Mouse (Mus musculus) hindbrain, embryonic 11.5 days (tissue): ENCODE data around the gene Abcd3. TPM values are rescaled to one million over a fixed set of nuclear protein-coding genes. Genes with fewer than 3 reads are reported as not detected.

ENCODE experiments used
- ATAC-seq: fragments of 200-750 bp; cut with Nextera tagmentation; 2 replicates; pipeline ENCODE4 v1.8.0; 2017; ENCODE audit warnings: mild to moderate bottlenecking, moderate TSS enrichment, moderate library complexity; ENCODE audit not compliant: low FRiP score
- DNase-seq: peaks from one replicate; pipeline ENCODE4 v3.0.0-alpha.2; 2015; ENCODE audit warnings: low spot score
- H3K27ac ChIP-seq: fragments of 300-500 bp; sonication (generic); 2 replicates; pipeline ENCODE4 v1.5.1; 2014; ENCODE audit warnings: mild to moderate bottlenecking, low read depth, low read length
- H3K27me3 ChIP-seq: fragments of 300-500 bp; sonication (generic); 2 replicates; pipeline ENCODE4 v1.6.1; 2014; ENCODE audit warnings: mild to moderate bottlenecking, low read length, moderate library complexity, mixed read lengths; ENCODE audit not compliant: control insufficient read depth, insufficient read depth
- H3K36me3 ChIP-seq: fragments of 300-500 bp; sonication (generic); 2 replicates; pipeline ENCODE4 v1.6.1; 2014; ENCODE audit warnings: mild to moderate bottlenecking, low read length, moderate library complexity, mixed read lengths; ENCODE audit not compliant: control insufficient read depth, insufficient read depth
- H3K4me1 ChIP-seq: fragments of 300-500 bp; sonication (generic); replicated peaks from 2 replicates; pipeline ENCODE4 v1.6.1; 2014; ENCODE audit warnings: low read length, mixed read lengths; ENCODE audit not compliant: control insufficient read depth, insufficient read depth
- H3K4me2 ChIP-seq: fragments of 300-500 bp; sonication (generic); replicated peaks from 2 replicates; pipeline ENCODE4 v1.6.1; 2014; ENCODE audit warnings: mild to moderate bottlenecking, low read depth, low read length
- H3K4me3 ChIP-seq: fragments of 300-500 bp; sonication (generic); 2 replicates; pipeline ENCODE4 v1.5.1; 2014; ENCODE audit warnings: low read depth, low read length
- H3K9ac ChIP-seq: fragments of 300-500 bp; sonication (generic); 2 replicates; pipeline ENCODE4 v1.6.1; 2014; ENCODE audit warnings: low read depth, low read length
- H3K9me3 ChIP-seq: fragments of 300-500 bp; sonication (generic); 2 replicates; pipeline ENCODE4 v1.6.1; 2016; ENCODE audit warnings: low read length; ENCODE audit not compliant: control insufficient read depth
- WGBS: fragments of 180-500 bp; shearing (Covaris S2); extraction: QIAGEN DNeasy Blood & Tissue Kit; methylation state at CpG from one replicate; pipeline ENCODE4 v1.1.7; 2014; 5-methylcytosine and 5-hydroxymethylcytosine counted together
- polyA plus RNA-seq: library from polyadenylated mRNA; unstranded; fragments of >200 nt; fragmentation: Nextera tagmentation; extraction: Ambion mirVana; gene quantifications from 2 replicates; pipeline ENCODE4 v1.2.1, GENCODE M21; 2014

Abcd3 gene
- polyA plus RNA-seq, 1 experiment from 2014 or later = 62.6 TPM

GRCm38 (mm10) chr3:121723968-121724524 lies 91.1 kb downstream of the Abcd3 start:
- H3K36me3 ChIP-seq = no peaks in the 10 kb centered on the region
- no peak overlapping the region; the same call in 1 of the 2 replicates for H3K9ac ChIP-seq
- H3K27me3 ChIP-seq = peaks cover 9% of the 10 kb centered on the region
- no peaks in the 10 kb centered on the region for H3K9me3 ChIP-seq
- peaks cover 3% of the 10 kb centered on the region; the same call in 1 of the 2 replicates for H3K4me1 ChIP-seq
- ATAC-seq (no peak), DNase-seq (no peak)
- no peak overlapping the region for H3K27ac ChIP-seq
- H3K4me3 ChIP-seq = peak overlapping the region; percentile 60
- WGBS = 5% methylated on average over 20 of the region's 20 CpGs
- peak overlapping the region; percentile 91 for H3K4me2 ChIP-seq

GRCm38 (mm10) chr3:121722971-121723844 lies 91.9 kb downstream of the Abcd3 start, which contains the start of gene F3:
Gene F3, plus strand, starts transcription at chr3:121723537.
- WGBS = 1% methylated on average over 58 of the region's 73 CpGs
- H3K27ac ChIP-seq = no peak within 1 kb of the TSS; the same call in 1 of the 2 replicates
- no peaks in the 10 kb centered on the region for H3K9me3 ChIP-seq
- H3K36me3 ChIP-seq = no peaks in the 10 kb centered on the region
- DNase-seq = peak; percentile 86
- peaks cover 9% of the 10 kb centered on the region for H3K27me3 ChIP-seq
- H3K4me3 ChIP-seq = peak within 1 kb of the TSS; percentile 60
- peak; percentile 91 for ATAC-seq
- peaks cover 3% of the 10 kb centered on the region; the same call in 1 of the 2 replicates for H3K4me1 ChIP-seq
- peak within 1 kb of the TSS; percentile 91 for H3K4me2 ChIP-seq
- peak within 1 kb of the TSS; percentile 51 for H3K9ac ChIP-seq

GRCm38 (mm10) chr3:121721691-121722070 lies 93.4 kb downstream of the Abcd3 start:
- no peak overlapping the region for H3K4me2 ChIP-seq
- H3K9me3 ChIP-seq = no peaks in the 10 kb centered on the region
- H3K27me3 ChIP-seq = peaks cover 9% of the 10 kb centered on the region
- H3K4me3 ChIP-seq = no peak overlapping the region
- H3K36me3 ChIP-seq = no peaks in the 10 kb centered on the region
- 73% methylated on average over 7 of the region's 7 CpGs for WGBS
- DNase-seq (no peak), ATAC-seq (no peak)
- H3K4me1 ChIP-seq = peaks cover 3% of the 10 kb centered on the region; the same call in 1 of the 2 replicates
- no peak overlapping the region for H3K27ac ChIP-seq
- H3K9ac ChIP-seq = no peak overlapping the region

GRCm38 (mm10) chr3:121720801-121721690 lies 94.1 kb downstream of the Abcd3 start:
- Histone ChIP-seq H3K9me3 (no peaks in the 10 kb centered on the region), H3K36me3 (no peaks in the 10 kb centered on the region), H3K27me3 (peaks cover 9% of the 10 kb centered on the region), H3K4me3 (no peak overlapping the region), H3K27ac (no peak overlapping the region), H3K4me1 (peaks cover 3% of the 10 kb centered on the region; the same call in 1 of the 2 replicates), H3K4me2 (no peak overlapping the region), H3K9ac (no peak overlapping the region)
- ATAC-seq (no peak), DNase-seq (no peak)
- 53% methylated on average over 14 of the region's 14 CpGs for WGBS

- ATAC-seq = no peak
- Histone ChIP-seq H3K36me3 (no peaks in the 10 kb centered on the region), H3K4me1 (peaks cover 3% of the 10 kb centered on the region; the same call in 1 of the 2 replicates), H3K27ac (no peak overlapping the region), H3K27me3 (peaks cover 9% of the 10 kb centered on the region), H3K9ac (no peak overlapping the region), H3K4me2 (no peak overlapping the region), H3K9me3 (no peaks in the 10 kb centered on the region), H3K4me3 (no peak overlapping the region)
- WGBS = 77% methylated on average over 3 of the region's 3 CpGs
- DNase-seq = no peak
Measured at GRCm38 (mm10) chr3:121719701-121720100, 95.4 kb downstream of the Abcd3 start.

GRCm38 (mm10) chr3:121718679-121719078 lies 96.4 kb downstream of the Abcd3 start:
- H3K4me3 ChIP-seq = no peak overlapping the region
- DNase-seq (no peak), ATAC-seq (no peak)
- H3K36me3 ChIP-seq = no peaks in the 10 kb centered on the region
- WGBS = 75% methylated on average over 8 of the region's 8 CpGs
- no peaks in the 10 kb centered on the region for H3K9me3 ChIP-seq
- peaks cover 3% of the 10 kb centered on the region; the same call in 1 of the 2 replicates for H3K4me1 ChIP-seq
- no peak overlapping the region for H3K9ac ChIP-seq
- no peak overlapping the region for H3K4me2 ChIP-seq
- peaks cover 4% of the 10 kb centered on the region; the same call in 1 of the 2 replicates for H3K27me3 ChIP-seq
- no peak overlapping the region for H3K27ac ChIP-seq

GRCm38 (mm10) chr3:121716480-121716879 lies 98.6 kb downstream of the Abcd3 start:
- 89% methylated on average over 5 of the region's 5 CpGs for WGBS
- Histone ChIP-seq H3K9me3 (no peaks in the 10 kb centered on the region), H3K27ac (no peak overlapping the region), H3K4me1 (peaks cover under 1% of the 10 kb centered on the region; the same call in 1 of the 2 replicates), H3K27me3 (no peaks in the 10 kb centered on the region), H3K4me2 (no peak overlapping the region), H3K36me3 (no peaks in the 10 kb centered on the region), H3K4me3 (no peak overlapping the region), H3K9ac (no peak overlapping the region)
- no peak for DNase-seq
- ATAC-seq = no peak

- no peak for DNase-seq
- Histone ChIP-seq H3K4me3 (no peak overlapping the region), H3K27me3 (no peaks in the 10 kb centered on the region), H3K27ac (no peak overlapping the region), H3K9ac (no peak overlapping the region), H3K4me1 (no peaks in the 10 kb centered on the region), H3K4me2 (no peak overlapping the region), H3K9me3 (no peaks in the 10 kb centered on the region), H3K36me3 (no peaks in the 10 kb centered on the region)
- no peak for ATAC-seq
- WGBS = 88% methylated on average over 6 of the region's 6 CpGs
Measured at GRCm38 (mm10) chr3:121715741-121716459, 99.2 kb downstream of the Abcd3 start.
